Mouse (Mus musculus): ENCODE data around the gene Sestd1. TPM values are rescaled to one million over a fixed set of nuclear protein-coding genes. Genes with fewer than 3 reads are reported as not detected.

The Sestd1 gene
- 9.7 and 11.8 TPM in 2 replicates for polyA plus RNA-seq (2015; fragmentation: Nextera tagmentation; extraction: Ambion mirVana)

- Histone ChIP-seq H3K4me1 (replicated peaks) (peaks cover 7% of the 10 kb centered on the region), H3K27ac (peak within 1 kb of the TSS; percentile 68), H3K27me3 (no peaks in the 10 kb centered on the region), H3K4me3 (peak within 1 kb of the TSS; percentile 88), H3K4me2 (peak within 1 kb of the TSS; percentile 94), H3K9me3 (replicated peaks) (no peaks in the 10 kb centered on the region), H3K9ac (peak within 1 kb of the TSS; percentile 95), H3K36me3 (no peaks in the 10 kb centered on the region)
- 5% methylated on average over 51 of the region's 73 CpGs for WGBS
- peak; percentile 88 for ATAC-seq (replicated peaks; ENCODE audit: insufficient number of reproducible peaks, insufficient read depth, low FRiP score, low read depth)
Measured at GRCm38 (mm10) chr2:77280512-77281409, at the start of gene Sestd1. TSS of gene Sestd1 (minus strand) at chr2:77280592.

DNA sequence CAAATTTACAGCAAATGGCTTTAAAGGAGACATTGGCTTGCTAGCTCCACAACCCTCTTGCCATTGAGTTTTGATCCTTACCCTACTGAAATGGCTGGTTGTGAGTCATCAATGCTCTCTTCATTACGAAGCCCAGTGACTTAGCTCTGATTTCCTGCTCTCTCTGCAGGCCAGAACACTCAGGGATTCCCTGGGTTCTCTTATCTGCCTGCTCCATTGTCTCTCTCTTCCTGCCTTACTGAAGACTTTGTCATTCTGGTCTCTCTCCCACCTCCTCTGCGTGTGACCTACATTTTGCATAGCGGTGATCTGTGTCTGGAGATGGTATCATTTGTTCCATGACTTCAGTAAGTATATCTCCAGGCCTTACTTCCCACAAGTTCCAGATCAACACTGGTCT lies 46.9 kb upstream of the Sestd1 start:
- Histone ChIP-seq H3K36me3 (no peaks in the 10 kb centered on the region), H3K9ac (no peak overlapping the region), H3K4me1 (replicated peaks) (no peaks in the 10 kb centered on the region; the same call in 1 of the 2 replicates), H3K27me3 (no peaks in the 10 kb centered on the region), H3K9me3 (replicated peaks) (no peaks in the 10 kb centered on the region), H3K27ac (no peak overlapping the region), H3K4me2 (no peak overlapping the region), H3K4me3 (no peak overlapping the region)
- WGBS: 66% methylated on average over 3 of the region's 3 CpGs
- ATAC-seq (replicated peaks; ENCODE audit: insufficient number of reproducible peaks, insufficient read depth, low FRiP score, low read depth): no peak; the same call in 1 of the 2 replicates

- no peaks in the 10 kb centered on the region for H3K9me3 ChIP-seq (replicated peaks)
- H3K9ac ChIP-seq: no peak overlapping the region
- H3K4me2 ChIP-seq: no peak overlapping the region
- H3K4me3 ChIP-seq: no peak overlapping the region
- no peak for ATAC-seq (replicated peaks; ENCODE audit: insufficient number of reproducible peaks, insufficient read depth, low FRiP score, low read depth)
- no peak overlapping the region for H3K27ac ChIP-seq
- WGBS: 41% methylated on average over 6 of the region's 6 CpGs
- no peaks in the 10 kb centered on the region; the same call in 1 of the 2 replicates for H3K4me1 ChIP-seq (replicated peaks)
- no peaks in the 10 kb centered on the region for H3K27me3 ChIP-seq
- H3K36me3 ChIP-seq: no peaks in the 10 kb centered on the region
Measured at GRCm38 (mm10) chr2:77323739-77324138, 43.3 kb upstream of the Sestd1 start.

DNA sequence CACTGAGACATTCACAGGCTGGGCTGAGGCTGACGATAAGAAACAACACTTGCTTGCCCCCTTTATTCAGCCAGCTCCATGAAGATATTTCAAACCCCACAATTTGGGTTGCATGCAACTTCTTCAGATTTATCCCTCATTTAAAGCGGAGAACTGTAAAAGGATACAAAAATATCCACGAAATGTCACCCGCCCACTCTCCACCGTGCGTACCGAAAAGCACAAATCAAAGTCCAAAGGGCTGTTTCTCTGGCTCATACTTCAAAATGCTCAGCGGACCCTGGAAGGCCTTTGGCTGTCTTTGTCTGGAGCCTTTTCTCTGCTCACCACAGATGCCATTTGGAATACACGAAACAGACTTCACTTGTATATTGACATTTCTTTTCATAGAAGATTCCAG lies 42.8 kb upstream of the Sestd1 start:
- Histone ChIP-seq H3K9me3 (replicated peaks) (no peaks in the 10 kb centered on the region), H3K4me1 (replicated peaks) (peaks cover 3% of the 10 kb centered on the region; the same call in 1 of the 2 replicates), H3K27me3 (no peaks in the 10 kb centered on the region), H3K36me3 (no peaks in the 10 kb centered on the region), H3K4me2 (no peak overlapping the region), H3K4me3 (no peak overlapping the region), H3K27ac (no peak overlapping the region), H3K9ac (no peak overlapping the region)
- 73% methylated on average over 9 of the region's 9 CpGs for WGBS
- ATAC-seq (replicated peaks; ENCODE audit: insufficient number of reproducible peaks, insufficient read depth, low FRiP score, low read depth): no peak

DNA sequence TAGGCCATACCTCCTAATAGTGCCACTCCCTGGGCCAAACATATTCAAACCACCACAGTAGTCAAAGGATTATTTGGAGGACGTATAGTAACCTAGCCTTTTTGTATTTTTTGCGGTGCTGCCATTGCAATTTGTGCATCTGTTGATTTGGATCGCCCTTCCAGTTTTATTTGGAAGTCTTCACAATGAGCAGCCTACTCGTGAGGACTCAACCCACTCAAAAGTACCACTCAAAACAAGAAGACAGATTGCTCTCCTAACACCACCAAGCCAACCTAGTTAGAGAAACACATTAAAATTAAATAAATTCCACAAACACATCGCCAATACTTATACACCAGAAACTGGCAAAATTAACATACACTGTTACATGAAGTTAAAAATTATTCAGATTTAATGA lies 38.8 kb upstream of the Sestd1 start:
- no peak overlapping the region for H3K27ac ChIP-seq
- no peaks in the 10 kb centered on the region for H3K9me3 ChIP-seq (replicated peaks)
- H3K27me3 ChIP-seq: no peaks in the 10 kb centered on the region
- ATAC-seq (replicated peaks; ENCODE audit: insufficient number of reproducible peaks, insufficient read depth, low FRiP score, low read depth): no peak
- WGBS: 95% methylated on average over 5 of the region's 5 CpGs
- H3K4me1 ChIP-seq (replicated peaks): peaks cover 11% of the 10 kb centered on the region
- no peak overlapping the region for H3K9ac ChIP-seq
- H3K36me3 ChIP-seq: no peaks in the 10 kb centered on the region
- H3K4me3 ChIP-seq: no peak overlapping the region
- no peak overlapping the region for H3K4me2 ChIP-seq

- peaks cover 22% of the 10 kb centered on the region for H3K4me1 ChIP-seq (replicated peaks)
- no peaks in the 10 kb centered on the region for H3K27me3 ChIP-seq
- peak overlapping the region; percentile 46 for H3K27ac ChIP-seq
- H3K4me2 ChIP-seq: peak overlapping the region; percentile 0; the same call in 1 of the 2 replicates
- no peaks in the 10 kb centered on the region for H3K36me3 ChIP-seq
- no peaks in the 10 kb centered on the region for H3K9me3 ChIP-seq (replicated peaks)
- peak; percentile 73 for ATAC-seq (replicated peaks; ENCODE audit: insufficient number of reproducible peaks, insufficient read depth, low FRiP score, low read depth)
- no peak overlapping the region for H3K4me3 ChIP-seq
- 19% methylated on average over 7 of the region's 7 CpGs for WGBS
- H3K9ac ChIP-seq: no peak overlapping the region
Measured at GRCm38 (mm10) chr2:77316961-77317360, 36.6 kb upstream of the Sestd1 start.

GRCm38 (mm10) chr2:77313846-77314245 lies 33.5 kb upstream of the Sestd1 start:
- H3K9me3 ChIP-seq (replicated peaks): no peaks in the 10 kb centered on the region
- 85% methylated on average over 10 of the region's 10 CpGs for WGBS
- H3K4me3 ChIP-seq: no peak overlapping the region
- no peak overlapping the region for H3K9ac ChIP-seq
- ATAC-seq (replicated peaks; ENCODE audit: insufficient number of reproducible peaks, insufficient read depth, low FRiP score, low read depth): no peak
- no peak overlapping the region for H3K4me2 ChIP-seq
- no peaks in the 10 kb centered on the region for H3K36me3 ChIP-seq
- H3K27me3 ChIP-seq: no peaks in the 10 kb centered on the region
- H3K4me1 ChIP-seq (replicated peaks): peaks cover 22% of the 10 kb centered on the region
- no peak overlapping the region for H3K27ac ChIP-seq

- H3K4me3 ChIP-seq: no peak overlapping the region
- H3K27me3 ChIP-seq: no peaks in the 10 kb centered on the region
- peak overlapping the region; percentile 34 for H3K4me2 ChIP-seq
- no peak overlapping the region for H3K9ac ChIP-seq
- H3K27ac ChIP-seq: peak overlapping the region; percentile 48
- 28% methylated on average over 9 of the region's 9 CpGs for WGBS
- no peaks in the 10 kb centered on the region for H3K9me3 ChIP-seq (replicated peaks)
- no peak for ATAC-seq (replicated peaks; ENCODE audit: insufficient number of reproducible peaks, insufficient read depth, low FRiP score, low read depth)
- no peaks in the 10 kb centered on the region for H3K36me3 ChIP-seq
- peaks cover 24% of the 10 kb centered on the region for H3K4me1 ChIP-seq (replicated peaks)
Measured at GRCm38 (mm10) chr2:77312616-77313015, 32.2 kb upstream of the Sestd1 start.

- Histone ChIP-seq H3K4me3 (no peak overlapping the region), H3K27ac (no peak overlapping the region), H3K9me3 (replicated peaks) (no peaks in the 10 kb centered on the region), H3K9ac (no peak overlapping the region), H3K4me2 (no peak overlapping the region), H3K4me1 (replicated peaks) (peaks cover 18% of the 10 kb centered on the region), H3K36me3 (no peaks in the 10 kb centered on the region), H3K27me3 (no peaks in the 10 kb centered on the region)
- ATAC-seq (replicated peaks; ENCODE audit: insufficient number of reproducible peaks, insufficient read depth, low FRiP score, low read depth): no peak
- 55% methylated on average over 7 of the region's 7 CpGs for WGBS
Measured at GRCm38 (mm10) chr2:77309313-77309712, 28.9 kb upstream of the Sestd1 start.

- Histone ChIP-seq H3K4me1 (replicated peaks) (peaks cover 6% of the 10 kb centered on the region), H3K27me3 (no peaks in the 10 kb centered on the region), H3K36me3 (no peaks in the 10 kb centered on the region), H3K9ac (no peak overlapping the region), H3K4me3 (no peak overlapping the region), H3K9me3 (replicated peaks) (no peaks in the 10 kb centered on the region), H3K27ac (no peak overlapping the region), H3K4me2 (no peak overlapping the region)
- WGBS: 73% methylated on average over 3 of the region's 3 CpGs
- no peak for ATAC-seq (replicated peaks; ENCODE audit: insufficient number of reproducible peaks, insufficient read depth, low FRiP score, low read depth)
Measured at GRCm38 (mm10) chr2:77304494-77304893, 24.1 kb upstream of the Sestd1 start.

DNA sequence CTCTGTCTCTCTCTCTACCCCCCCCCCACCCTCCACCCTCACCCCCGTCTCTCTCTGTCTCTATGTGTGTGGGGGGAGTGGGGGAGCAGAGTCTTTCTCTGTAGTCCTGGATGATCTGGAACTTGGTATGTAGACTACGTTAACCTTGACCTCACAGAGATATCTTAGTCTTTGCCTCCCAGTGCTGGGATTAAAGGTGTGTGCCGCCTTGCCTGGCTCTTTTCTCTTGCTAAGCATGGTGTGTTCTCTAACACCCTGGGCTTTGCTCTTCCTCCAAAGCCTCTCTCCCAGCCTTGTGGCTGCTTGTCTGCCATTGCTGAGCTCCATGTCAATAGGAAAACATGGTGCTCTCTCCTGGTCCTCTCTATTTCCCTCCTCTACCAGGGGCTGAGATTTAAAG lies 23.3 kb upstream of the Sestd1 start:
- H3K27me3 ChIP-seq: no peaks in the 10 kb centered on the region
- no peak overlapping the region for H3K27ac ChIP-seq
- no peak overlapping the region for H3K4me3 ChIP-seq
- H3K4me1 ChIP-seq (replicated peaks): peaks cover 6% of the 10 kb centered on the region
- ATAC-seq (replicated peaks; ENCODE audit: insufficient number of reproducible peaks, insufficient read depth, low FRiP score, low read depth): no peak
- no peaks in the 10 kb centered on the region for H3K9me3 ChIP-seq (replicated peaks)
- no peaks in the 10 kb centered on the region for H3K36me3 ChIP-seq
- H3K9ac ChIP-seq: no peak overlapping the region
- no peak overlapping the region for H3K4me2 ChIP-seq
- WGBS: 75% methylated on average over 3 of the region's 3 CpGs
